Mouse (Mus musculus): Measurements from ENCODE around the gene Gm20538. TPM values are rescaled to one million over a fixed set of nuclear protein-coding genes. Genes with fewer than 3 reads are reported as not detected.

Gene Gm20538
- total and polyA plus RNA-seq, 3 experiments: not detected

GRCm38 (mm10) chr19:44554861-44555590 lies 2.4 kb upstream of the Gm20538 start, which contains the start of gene Ndufb8 (continued):
- TF ChIP-seq RCOR1 (IDR thresholded peaks at IDR 0.05; ENCODE audit: low read depth, low read length) (no peak), UBTF (IDR thresholded peaks at IDR 0.05; ENCODE audit: borderline replicate concordance, insufficient read depth, low read depth, low read length) (no peak), POLR2A (IDR thresholded peaks at IDR 0.05; ENCODE audit: control insufficient read depth in 1 of 2, insufficient read depth in 1 of 2, low read depth in 1 of 2, low read length in 2 of 2, poor library complexity in 1 of 2) (peak; percentile 97 to 98), MAX (IDR thresholded peaks at IDR 0.05; ENCODE audit: low read length) (no peak; the same call in none of the 2 replicates), ETS1 (IDR thresholded peaks at IDR 0.05; ENCODE audit: low read depth, low read length) (0 out of 2 replicates have a peak, but pooled peaks have one; percentile 43), KAT2A (conservative IDR thresholded peaks at IDR 0.05; ENCODE audit: low read depth, low read length) (no peak; the same call in 1 of the 2 replicates), BHLHE40 (IDR thresholded peaks at IDR 0.05; ENCODE audit: borderline replicate concordance, low read depth, low read length) (no peak), TAL1 (IDR thresholded peaks at IDR 0.05; ENCODE audit: low read length) (no peak), NRF1 (IDR thresholded peaks at IDR 0.05; ENCODE audit: insufficient read depth, low read depth, low read length, poor library complexity, severe bottlenecking) (peak; percentile 91), JUND (IDR thresholded peaks at IDR 0.05; ENCODE audit: low read depth, low read length) (no peak), USF1 (IDR thresholded peaks at IDR 0.05; ENCODE audit: low read depth, low read length) (no peak), CHD2 (IDR thresholded peaks at IDR 0.05; ENCODE audit: low read length) (no peak), SIN3A (IDR thresholded peaks at IDR 0.05; ENCODE audit: low read length) (peak; percentile 81), USF2 (IDR thresholded peaks at IDR 0.05; ENCODE audit: borderline replicate concordance in 1 of 2, insufficient read depth in 1 of 2, low read depth in 1 of 2, low read length in 2 of 2) (no peak), MAFK (IDR thresholded peaks at IDR 0.05; ENCODE audit: borderline replicate concordance, low read depth, low read length) (no peak), GATA1 (IDR thresholded peaks at IDR 0.05; ENCODE audit: low read depth, low read length) (0 out of 2 replicates have a peak, but pooled peaks have one; percentile 1), CHD1 (IDR thresholded peaks at IDR 0.05; ENCODE audit: low read depth, low read length) (peak; percentile 85; the same call in 1 of the 2 replicates)

- Histone ChIP-seq H3K9me3 (replicated peaks; ENCODE audit: insufficient read depth, low read length) (no peaks in the 10 kb centered on the region), H3K27ac (ENCODE audit: control insufficient read depth, low read depth, low read length) (peak overlapping the region; percentile 77), H3K9ac (ENCODE audit: control insufficient read depth, low read depth, low read length, poor library complexity, severe bottlenecking) (peak overlapping the region; percentile 83), H3K4me1 (ENCODE audit: control insufficient read depth in 1 of 2, insufficient read depth in 2 of 2, low read length in 2 of 2) (peaks cover 2 to 10% of the 10 kb centered on the region in 2 experiments; a peak in 2 of 4 replicates), H3K27me3 (ENCODE audit: control insufficient read depth in 1 of 2, insufficient read depth in 2 of 2, low read length in 2 of 2) (no peaks in the 10 kb centered on the region), H3K36me3 (ENCODE audit: control insufficient read depth in 1 of 2, insufficient read depth in 2 of 2, low read length in 2 of 2) (peaks cover 11 to 13% of the 10 kb centered on the region in 2 experiments), H3K4me3 (ENCODE audit: control insufficient read depth in 1 of 2, insufficient read depth in 1 of 2, low read depth in 2 of 2, low read length in 2 of 2) (peak overlapping the region; percentile 85 to 88), H3K79me2 (ENCODE audit: control insufficient read depth, insufficient read depth, low read length, poor library complexity) (peaks cover 19% of the 10 kb centered on the region)
- TF ChIP-seq EP300 (IDR thresholded peaks at IDR 0.05; ENCODE audit: low read depth in 1 of 2, low read length in 2 of 2) (0 out of 4 replicates have a peak, but pooled peaks of 1 of the 2 experiments have one; percentile 24), TBP (IDR thresholded peaks at IDR 0.05; ENCODE audit: low read depth, low read length) (peak; percentile 70; the same call in 1 of the 2 replicates), ZNF384 (IDR thresholded peaks at IDR 0.05; ENCODE audit: low read depth, low read length) (peak; percentile 79), POLR2AphosphoS5 (IDR thresholded peaks at IDR 0.05; ENCODE audit: borderline replicate concordance, low read depth, low read length) (no peak), SIN3A (IDR thresholded peaks at IDR 0.05; ENCODE audit: low read length) (0 out of 2 replicates have a peak, but pooled peaks have one; percentile 40)
- peak; percentile 80 for DNase-seq (ENCODE audit: low read depth, low spot score)
These were observed 1.8 kb upstream of the Gm20538 start for GRCm38 (mm10) chr19:44554490-44554860.

Measured in MEL (cell line).